Mouse (Mus musculus): Measurements from ENCODE around the gene Tox4. TPM values are rescaled to one million over a fixed set of nuclear protein-coding genes. Genes with fewer than 3 reads are reported as not detected.

Tox4 gene
- polyA plus RNA-seq (2012): 38.1 and 41.5 TPM in 2 replicates

DNA sequence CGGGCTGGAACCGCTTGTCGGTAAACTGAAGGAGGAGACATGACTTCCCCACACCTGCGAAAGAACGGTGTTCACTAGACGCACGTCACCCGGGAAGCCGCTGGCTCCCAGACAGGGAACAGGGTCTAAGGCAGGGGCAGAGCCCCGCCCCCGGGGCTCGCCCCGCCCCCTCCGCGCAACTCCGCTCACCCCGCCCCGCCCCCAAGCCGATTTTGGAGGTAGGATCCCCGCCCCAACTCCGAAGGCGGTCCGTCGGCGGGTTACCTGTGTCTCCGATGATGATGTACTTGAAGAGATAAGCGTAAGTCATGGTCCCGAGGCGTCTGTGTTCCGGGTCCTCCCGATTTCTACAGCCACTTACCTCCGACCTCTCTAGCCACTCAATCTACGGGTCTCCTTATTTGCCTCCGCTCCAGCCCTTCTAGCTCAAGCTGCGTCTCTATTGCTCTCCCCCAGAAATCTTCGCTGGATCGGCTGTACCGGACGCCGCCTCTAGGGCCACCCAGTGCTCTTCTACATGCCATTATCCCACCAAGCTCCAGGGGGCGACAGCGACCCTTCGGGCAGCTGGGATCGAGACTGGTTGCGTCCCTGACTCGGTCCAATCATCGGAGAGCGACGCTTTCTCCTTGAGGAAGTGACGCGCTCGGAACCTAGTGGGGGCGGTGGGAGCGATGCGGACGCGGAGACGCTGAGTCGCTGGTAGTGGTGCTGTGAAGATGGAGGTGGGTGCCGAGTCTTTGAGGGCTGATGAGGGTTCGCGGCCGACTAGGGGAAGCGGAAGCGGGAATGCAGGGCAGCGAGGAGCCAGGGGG is at the start of gene Tox4, which contains the start of gene Rab2b:
Tox4 (plus strand) TSS at position 215 of the 815 bp plus-strand sequence.
Rab2b (minus strand) TSS at position 614 of the 815 bp plus-strand sequence.

DNA sequence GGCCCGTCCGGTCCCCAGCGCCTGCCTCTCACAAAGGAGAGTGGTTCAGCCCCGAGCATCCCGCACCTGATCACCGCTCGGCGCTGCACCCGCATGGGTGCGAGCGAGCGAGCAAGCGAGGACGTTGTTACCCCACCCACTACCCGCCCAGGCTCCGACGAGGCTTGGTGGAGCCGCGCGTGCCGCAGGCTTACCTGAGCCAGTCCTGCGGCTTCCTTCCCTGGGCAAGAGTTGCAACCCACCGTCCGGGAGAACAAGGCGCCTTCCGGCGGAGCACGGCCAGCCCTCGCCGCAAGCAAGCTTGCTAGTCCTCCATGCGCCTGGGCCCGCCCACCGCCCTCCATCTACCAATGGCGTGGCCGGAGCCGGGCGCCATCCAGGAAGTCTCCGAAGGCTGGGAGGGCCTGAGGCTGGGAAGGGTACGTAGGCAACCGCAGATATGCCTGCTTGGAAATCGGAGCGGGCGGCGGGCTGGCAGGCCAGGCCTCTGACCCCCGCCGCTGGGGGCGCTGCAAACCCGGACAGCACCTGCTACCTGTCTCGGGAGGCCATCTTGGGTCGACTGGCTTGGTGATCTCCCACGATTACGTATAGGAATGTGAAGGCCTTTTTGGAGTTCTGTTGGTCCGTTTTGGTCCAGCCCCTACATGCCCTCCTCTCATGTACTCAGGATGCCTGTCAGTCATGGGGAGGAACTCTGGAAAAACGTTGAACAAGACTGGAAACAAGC is 21.3 kb upstream of the Tox4 start, which contains the start of gene Chd8:
Chd8 (minus strand) TSS at position 297 of the 730 bp plus-strand sequence.

DNA sequence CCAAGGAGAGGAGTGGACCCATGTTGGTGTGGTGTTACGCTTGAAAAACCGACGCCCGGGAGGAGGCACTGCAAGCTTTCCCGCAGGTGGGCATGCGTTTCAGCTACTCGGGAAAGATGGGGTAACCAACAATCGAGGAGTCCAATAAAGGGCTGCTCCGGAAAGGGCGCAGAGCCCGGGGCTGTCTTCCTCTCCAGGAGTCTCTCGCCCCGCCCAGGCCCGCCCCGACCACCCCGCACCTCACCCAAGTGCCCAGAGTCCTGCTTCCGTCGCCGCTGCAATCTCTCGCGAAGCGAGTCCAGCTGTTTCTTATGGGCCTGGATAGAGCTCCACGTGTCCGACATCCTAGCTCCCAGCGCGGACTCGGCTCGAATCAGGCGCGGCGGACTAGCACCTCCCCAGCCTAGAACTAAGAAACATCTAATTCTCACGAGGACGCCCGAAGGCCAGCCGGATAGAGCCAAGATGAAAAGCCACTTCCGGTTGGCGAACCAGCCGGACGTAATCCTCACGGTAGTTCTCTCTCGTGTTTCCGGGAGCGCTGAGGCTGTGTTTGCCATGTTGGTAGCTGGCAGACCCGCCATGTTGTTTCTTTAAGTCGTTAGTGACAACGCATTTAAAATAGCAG is 25.8 kb downstream of the Tox4 start, which contains the start of gene Mettl3:
Mettl3 (minus strand) TSS at position 485 of the 628 bp plus-strand sequence.

DNA sequence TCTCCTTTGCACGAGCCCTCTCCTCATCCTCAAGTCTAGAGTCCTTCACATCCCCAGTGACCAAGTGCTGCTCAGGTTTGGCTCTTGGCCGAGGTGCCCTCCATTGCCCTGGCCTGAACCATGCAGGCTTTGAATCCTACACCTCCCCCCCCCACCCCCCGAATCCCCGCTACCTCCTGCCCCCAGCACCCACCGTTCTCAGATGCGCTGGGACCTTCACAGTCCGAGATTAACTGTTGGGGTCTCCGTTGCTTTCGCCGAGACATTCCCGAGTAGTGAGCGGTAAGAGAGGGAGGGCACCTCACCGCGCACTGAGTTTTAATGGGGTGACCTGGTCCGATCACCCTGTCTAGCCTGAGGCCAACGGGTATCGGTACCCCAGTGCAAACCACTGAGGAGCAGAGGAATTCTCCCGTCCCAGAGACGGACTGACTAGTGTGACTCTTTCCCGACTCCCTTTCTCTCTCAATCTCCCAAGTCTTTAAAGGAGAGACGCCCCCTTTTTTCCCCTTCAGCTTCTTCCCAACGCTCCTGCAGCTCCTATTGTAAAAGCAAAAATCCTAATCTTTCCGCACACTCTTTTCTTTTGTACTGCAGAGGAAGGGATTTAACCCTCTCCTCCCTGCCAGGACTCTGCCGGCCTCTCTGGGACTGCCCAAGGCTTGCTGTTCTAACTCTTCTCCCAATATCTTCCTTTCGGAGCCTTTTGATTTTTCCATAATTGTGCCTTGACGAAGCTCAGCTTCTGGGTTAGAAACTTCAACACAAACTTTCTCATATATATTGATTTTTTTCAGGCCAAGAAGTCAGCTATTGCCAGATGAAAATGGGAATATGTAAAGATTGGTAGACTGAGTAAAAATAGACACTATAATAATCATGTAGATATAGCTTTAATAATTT is 49.2 kb downstream of the Tox4 start, which contains the start of gene Sall2:
Sall2 (minus strand) TSS at position 853 of the 903 bp plus-strand sequence.

Other genes starting within 250 kb of the Tox4 start
- gene Olfr221, start 236.7 kb upstream of the Tox4 start, polyA plus RNA-seq (2012): 0.03 TPM in 1 of 2 replicates, not detected in the other
- 37.0 and 52.0 TPM in 2 replicates for gene Hnrnpc, start 175.1 kb upstream of the Tox4 start, polyA plus RNA-seq (2012)
- 2.0 and 3.0 TPM in 2 replicates for gene Rpgrip1, start 168.4 kb upstream of the Tox4 start, polyA plus RNA-seq (2012)
- 15.2 and 16.3 TPM in 2 replicates for gene Supt16, start 81.7 kb upstream of the Tox4 start, polyA plus RNA-seq (2012)
- 11.4 and 14.8 TPM in 2 replicates for gene Chd8, start 21.4 kb upstream of the Tox4 start, polyA plus RNA-seq (2012)
- 0.36 and 0.48 TPM in 2 replicates for gene Rab2b, start 399 bp downstream of the Tox4 start, polyA plus RNA-seq (2012)
- gene Mettl3, start 26.0 kb downstream of the Tox4 start, polyA plus RNA-seq (2012): 12.9 and 18.7 TPM in 2 replicates
- 1.4 and 2.2 TPM in 2 replicates for gene Sall2, start 49.6 kb downstream of the Tox4 start, polyA plus RNA-seq (2012)
- gene Olfr1513, start 77.3 kb downstream of the Tox4 start, polyA plus RNA-seq (2012): not detected in 2 replicates
- gene Olfr1512, start 100.0 kb downstream of the Tox4 start, polyA plus RNA-seq (2012): not detected in 2 replicates
- gene Olfr1511, start 118.2 kb downstream of the Tox4 start, polyA plus RNA-seq (2012): not detected in 2 replicates
- not detected in 2 replicates for gene Olfr1510, start 135.2 kb downstream of the Tox4 start, polyA plus RNA-seq (2012)
- gene Olfr1509, start 163.8 kb downstream of the Tox4 start, polyA plus RNA-seq (2012): not detected in 2 replicates
- gene Olfr1508, start 188.3 kb downstream of the Tox4 start, polyA plus RNA-seq (2012): 0.01 TPM in 1 of 2 replicates, not detected in the other
- gene Olfr1507, start 216.6 kb downstream of the Tox4 start, polyA plus RNA-seq (2012): not detected in 2 replicates